15 mouse cellular contexts compared by ENCODE assay signal in genomic region chr4:142771520-142772150, GRCm38 (mm10).
A peak's percentile ranks its signal among the peaks of the same experiment; 100 is the strongest.
DNase-seq lines count a peak whose midpoint lies in the region; ATAC-seq and TF ChIP-seq lines count a peak whose summit lies in the region.
"Had no signal": no experiment of that assay in that cellular context is flagged by ENCODE, and none has a peak within 500 bp of the region (broad histone marks: within the 10 kb centered on the region; RNA-seq: fewer than 3 reads in every experiment).

No protein-coding gene starts in this region.

- H3K27ac ChIP-seq in forebrain, embryonic 14.5 days (ENCODE audit: low read depth, low read length), result 0 out of 2 replicates have a peak overlapping the region, but pooled peaks have one; percentile 9
- H3K27ac ChIP-seq in forebrain, embryonic 15.5 days (replicated peaks), result no peak overlapping the region
- peak overlapping the region; percentile 41 for H3K27ac ChIP-seq in embryonic facial prominence, embryonic 10.5 days (replicated peaks)
- H3K27ac ChIP-seq in midbrain, embryonic 13.5 days, result peak overlapping the region; percentile 78; the same call in 1 of the 2 replicates
- H3K27ac ChIP-seq: limb, embryonic 12.5 days; liver, embryonic 14.5 days had no signal

- WGBS in forebrain, embryonic 14.5 days, result 29% methylated on average over 6 of the region's 6 CpGs
- 37% methylated on average over 6 of the region's 6 CpGs for WGBS in forebrain, embryonic 15.5 days
- 29% methylated on average over 6 of the region's 6 CpGs for WGBS in embryonic facial prominence, embryonic 10.5 days
- 23% methylated on average over 6 of the region's 6 CpGs for WGBS in midbrain, embryonic 13.5 days

- no peak for TF ChIP-seq POLR2A in brain, embryonic 14.5 days (IDR thresholded peaks at IDR 0.05; ENCODE audit: borderline replicate concordance, extremely low read depth, insufficient read depth, insufficient read length, poor library complexity, severe bottlenecking)

- H3K27me3 ChIP-seq in forebrain, embryonic 14.5 days (replicated peaks; ENCODE audit: control insufficient read depth, insufficient read depth, low read length), result no peaks in the 10 kb centered on the region
- no peaks in the 10 kb centered on the region for H3K27me3 ChIP-seq in forebrain, embryonic 15.5 days
- H3K27me3 ChIP-seq in embryonic facial prominence, embryonic 10.5 days (replicated peaks; ENCODE audit: low read depth, poor library complexity, severe bottlenecking), result peaks cover 43% of the 10 kb centered on the region
- H3K27me3 ChIP-seq in midbrain, embryonic 13.5 days, result peaks cover 5% of the 10 kb centered on the region; the same call in 1 of the 2 replicates

- no peak overlapping the region for H3K4me2 ChIP-seq in forebrain, embryonic 14.5 days (ENCODE audit: low read length)
- no peak overlapping the region for H3K4me2 ChIP-seq in forebrain, embryonic 15.5 days (replicated peaks)
- no peak overlapping the region for H3K4me2 ChIP-seq in midbrain, embryonic 13.5 days (replicated peaks)
- H3K4me2 ChIP-seq: limb, embryonic 12.5 days had no signal

- H3K4me3 ChIP-seq in forebrain, embryonic 14.5 days (ENCODE audit: low read depth, low read length), result no peak overlapping the region
- no peak overlapping the region for H3K4me3 ChIP-seq in forebrain, embryonic 15.5 days
- H3K4me3 ChIP-seq in embryonic facial prominence, embryonic 10.5 days, result no peak overlapping the region
- no peak overlapping the region for H3K4me3 ChIP-seq in midbrain, embryonic 13.5 days (replicated peaks)
- H3K4me3 ChIP-seq: erythroblast, embryonic 14.5 days; limb, embryonic 12.5 days had no signal

- H3K36me3 ChIP-seq in forebrain, embryonic 14.5 days (ENCODE audit: control insufficient read depth, insufficient read depth, low read length), result no peaks in the 10 kb centered on the region
- H3K36me3 ChIP-seq in forebrain, embryonic 15.5 days, result no peaks in the 10 kb centered on the region
- no peaks in the 10 kb centered on the region for H3K36me3 ChIP-seq in embryonic facial prominence, embryonic 10.5 days (replicated peaks)
- H3K36me3 ChIP-seq in midbrain, embryonic 13.5 days, result no peaks in the 10 kb centered on the region
- H3K36me3 ChIP-seq: limb, embryonic 12.5 days had no signal

- no peak for DNase-seq in forebrain, embryonic 14.5 days (ENCODE audit: low spot score)
- peak; percentile 34 for DNase-seq in brain, embryonic 14.5 days (ENCODE audit: low read depth)
- DNase-seq in embryonic facial prominence, embryonic 10.5 days (ENCODE audit: low spot score), result peak; percentile 32
- no peak for DNase-seq in kidney, postnatal 4 days
- DNase-seq in spleen, adult 18-20 months, result no peak
- DNase-seq: B cell, adult 2 months; cerebellum, adult 2 months; gastrocnemius, postnatal 36 days; kidney, adult 8-10 months; thymus, postnatal 36 days had no signal

- peaks cover 35% of the 10 kb centered on the region for H3K4me1 ChIP-seq in forebrain, embryonic 14.5 days (ENCODE audit: control insufficient read depth, insufficient read depth, low read length)
- peaks cover 38% of the 10 kb centered on the region for H3K4me1 ChIP-seq in forebrain, embryonic 15.5 days
- H3K4me1 ChIP-seq in embryonic facial prominence, embryonic 10.5 days, result peaks cover 61% of the 10 kb centered on the region
- H3K4me1 ChIP-seq in midbrain, embryonic 13.5 days (replicated peaks), result peaks cover 51% of the 10 kb centered on the region

- TF ChIP-seq CTCF in brain, embryonic 14.5 days (IDR thresholded peaks at IDR 0.05; ENCODE audit: borderline replicate concordance, extremely low read depth, insufficient read depth, insufficient read length), result no peak

- no peak for ATAC-seq in forebrain, embryonic 14.5 days
- no peak for ATAC-seq in forebrain, embryonic 15.5 days (replicated peaks)
- peak; percentile 31; the same call in 1 of the 2 replicates for ATAC-seq in midbrain, embryonic 13.5 days

- no peak overlapping the region for H3K9ac ChIP-seq in forebrain, embryonic 14.5 days (ENCODE audit: low read length)
- no peak overlapping the region for H3K9ac ChIP-seq in forebrain, embryonic 15.5 days (replicated peaks)
- no peak overlapping the region; the same call in 1 of the 2 replicates for H3K9ac ChIP-seq in midbrain, embryonic 13.5 days (replicated peaks)
- H3K9ac ChIP-seq: limb, embryonic 12.5 days; liver, embryonic 14.5 days had no signal

- no peaks in the 10 kb centered on the region for H3K9me3 ChIP-seq in forebrain, embryonic 14.5 days (replicated peaks; ENCODE audit: control insufficient read depth, low read length)
- no peaks in the 10 kb centered on the region for H3K9me3 ChIP-seq in forebrain, embryonic 15.5 days
- H3K9me3 ChIP-seq in embryonic facial prominence, embryonic 10.5 days, result no peaks in the 10 kb centered on the region
- no peaks in the 10 kb centered on the region for H3K9me3 ChIP-seq in midbrain, embryonic 13.5 days
- H3K9me3 ChIP-seq: limb, embryonic 12.5 days had no signal

Comparison
In these comparisons a context has a peak if more than half of its experiments do, and no peak if none do; other contexts are left out.
1. DNase-seq: peak in brain, embryonic 14.5 days (single experiment) and embryonic facial prominence, embryonic 10.5 days (single experiment); none in forebrain, embryonic 14.5 days (single experiment), kidney, postnatal 4 days (0 of 2) and spleen, adult 18-20 months (0 of 2).